In the genomic region with DNA sequence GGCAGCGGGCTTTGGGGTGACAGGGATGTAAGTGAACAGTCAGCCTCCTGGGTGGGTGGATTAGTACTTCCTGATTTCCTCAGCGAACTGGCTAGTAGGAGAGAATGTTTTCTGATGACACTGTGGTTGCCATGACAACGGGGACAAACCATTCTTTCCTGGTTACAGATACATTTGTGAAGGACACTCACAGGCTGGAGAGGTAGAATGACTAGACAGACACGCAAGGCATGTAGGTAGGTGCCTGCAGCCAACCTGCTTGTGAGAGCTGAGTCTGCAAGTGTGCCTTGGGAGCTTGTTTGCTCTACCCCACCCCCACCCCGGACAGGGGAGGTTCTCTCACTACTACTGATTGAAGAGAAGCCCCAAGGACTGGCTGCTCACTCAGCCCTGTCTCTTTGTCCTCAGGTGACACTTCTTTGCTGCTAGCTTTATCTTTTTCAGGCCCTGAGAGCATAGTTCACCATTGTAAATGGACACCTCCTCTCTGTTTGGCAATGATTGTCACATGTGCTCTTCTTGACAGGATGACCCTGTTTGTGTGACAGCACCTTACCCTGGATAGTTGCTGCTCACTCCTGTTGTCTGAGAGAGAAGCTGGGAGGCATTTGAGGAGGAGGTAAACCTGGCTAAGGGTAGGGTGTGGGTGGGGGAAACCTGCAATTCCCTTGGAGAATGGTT, we compare ENCODE assay signal across 16 mouse cellular contexts. TPM values are rescaled to one million over a fixed set of nuclear protein-coding genes. Genes with fewer than 3 reads are reported as not detected.
A peak's percentile ranks its signal among the peaks of the same experiment; 100 is the strongest.
DNase-seq lines count a peak whose midpoint lies in the region; ATAC-seq and TF ChIP-seq lines count a peak whose summit lies in the region.
"Not testable (repeated sequence)": the region's sequence is repeated elsewhere in the genome, so short reads cannot be mapped to it uniquely, and the experiment has no call there.
"Had no signal": no experiment of that assay in that cellular context is flagged by ENCODE, and none has a peak within 500 bp of the region (broad histone marks: within the 10 kb centered on the region; RNA-seq: fewer than 3 reads in every experiment).

Gene Gm5936 (plus strand): TSS at position 355 of the 681 bp plus-strand sequence.

- peak; percentile 89 for ATAC-seq in common myeloid progenitor, adult 5-6 weeks (replicated peaks; ENCODE audit: low read depth, poor library complexity, severe bottlenecking)
- peak; percentile 80 for ATAC-seq in hindbrain, embryonic 15.5 days (ENCODE audit: low FRiP score, low read depth)

- not testable (repeated sequence) for H3K4me3 ChIP-seq in CH12.LX (replicated peaks in 1 of 3; ENCODE audit: low read depth in 2 of 3, low read length in 2 of 3, poor library complexity in 1 of 3); hindbrain, embryonic 15.5 days

- in situ Hi-C loops in CH12.LX (cut with MboI; ENCODE audit: low pct_ligation_motif_present, low pct_unique_long_range_greater_than_20kb, low sequenced_read_pairs) = not testable (repeated sequence)

- TF ChIP-seq CTCF in CH12.LX (conservative IDR thresholded peaks at IDR 0.05 in 1 of 2, IDR thresholded peaks at IDR 0.05 in 1 of 2; ENCODE audit: low read depth in 2 of 2, low read length in 2 of 2) = not testable (repeated sequence)

- not testable (repeated sequence) for H3K4me2 ChIP-seq in CH12.LX (ENCODE audit: insufficient read depth, low read depth, poor library complexity, severe bottlenecking); hindbrain, embryonic 15.5 days

- not testable (repeated sequence) for H3K4me1 ChIP-seq in CH12.LX (ENCODE audit: control insufficient read depth in 1 of 2, insufficient read depth in 2 of 2); hindbrain, embryonic 15.5 days (replicated peaks)

- TF ChIP-seq EP300 in CH12.LX (IDR thresholded peaks at IDR 0.05; ENCODE audit: low read length) = not testable (repeated sequence)

- dilution Hi-C loops in CH12.LX (cut with MboI; ENCODE audit: extremely low pct_ligation_motif_present, extremely low pct_unique_long_range_greater_than_20kb, low sequenced_read_pairs) = not testable (repeated sequence)

- not testable (repeated sequence) for H3K27ac ChIP-seq in CH12.LX (ENCODE audit: insufficient read depth, low read depth); hindbrain, embryonic 15.5 days (replicated peaks)

- 34% methylated on average over 4 of the region's 5 CpGs for WGBS in hindbrain, embryonic 15.5 days

- DNase-seq in CH12.LX (ENCODE audit: extremely low read depth) = peak; percentile 46
- DNase-seq in frontal cortex, postnatal 14 days (ENCODE audit: low spot score in 2 of 2) = peak; percentile 6 to 24
- DNase-seq in kidney, postnatal 14 days = peak; percentile 3
- DNase-seq in left cerebral cortex, postnatal 25 days (ENCODE audit: low spot score in 2 of 2) = peak; percentile 13 to 84
- DNase-seq in lung, postnatal 36 days = peak; percentile 30
- peak; percentile 63 for DNase-seq in right cerebral cortex, adult 18-20 months

- H3K9ac ChIP-seq in CH12.LX (ENCODE audit: insufficient read depth, low read depth); hindbrain, embryonic 15.5 days: not testable (repeated sequence)

- H3K79me2 ChIP-seq in CH12.LX (replicated peaks; ENCODE audit: control insufficient read depth, extremely low read depth, insufficient read depth, poor library complexity, severe bottlenecking) = not testable (repeated sequence)

- intact Hi-C loops in left cerebral cortex, postnatal 25 days (cut with DNase I) = not testable (repeated sequence)

- not testable (repeated sequence) for H3K36me3 ChIP-seq in CH12.LX (replicated peaks in 1 of 2; ENCODE audit: control insufficient read depth in 1 of 2, insufficient read depth in 1 of 2, low read length in 1 of 2); hindbrain, embryonic 15.5 days

- TF ChIP-seq RAD21 in CH12.LX (IDR thresholded peaks at IDR 0.05; ENCODE audit: low read depth, low read length) = not testable (repeated sequence)

- TF ChIP-seq POLR2A in CH12.LX (IDR thresholded peaks at IDR 0.05; ENCODE audit: low read depth, low read length) = not testable (repeated sequence)

- not testable (repeated sequence) for H3K27me3 ChIP-seq in CH12.LX (replicated peaks); hindbrain, embryonic 15.5 days

- not testable (repeated sequence) for H3K9me3 ChIP-seq in CH12.LX (replicated peaks; ENCODE audit: low read length); hindbrain, embryonic 15.5 days

RNA-seq across cellular contexts. Expression of gene Gm5936, which starts in this region (rescaled TPM):
- 0.04 and 0.13 TPM in 2 replicates for total RNA-seq in CH12.LX (2012; rRNA removed)
- total RNA-seq in CH12.LX (2014; rRNA removed) = 0.18 and 0.44 TPM in 2 replicates
- polyA plus RNA-seq in CH12.LX (2012; ENCODE audit: insufficient read length, low read depth) = 0.17 and 0.86 TPM in 2 replicates
- not detected in 2 replicates for total RNA-seq in common myeloid progenitor, adult 5-6 weeks (2017)
- 0.09 TPM in 1 of 2 replicates, not detected in the other for polyA plus RNA-seq in hindbrain, embryonic 15.5 days (2015; fragmentation: Nextera tagmentation; extraction: Ambion mirVana)
- total RNA-seq in left cerebral cortex, postnatal 25 days (2021) = under 1 TPM in 1 of 2 experiments, not detected in 1; 0.25 TPM
- total RNA-seq: gastrocnemius, postnatal 14 days; megakaryocyte-erythroid progenitor cell, adult 5-6 weeks; MEL had no signal
- polyA plus RNA-seq: activated CD4-positive, CD25-positive, alpha-beta regulatory T cell, adult 4 months; heart, embryonic 14.5 days; inflammation-experienced regulatory T-cells, adult 6 months; liver, embryonic 12.5 days; neural tube, embryonic 12.5 days had no signal

Comparison
In these comparisons a context has a peak if more than half of its experiments do, and no peak if none do; other contexts are left out.
1. Peak in DNase-seq in CH12.LX; RNA of the gene not detected or under 1 TPM.
2. Peak in ATAC-seq in common myeloid progenitor, adult 5-6 weeks; RNA of the gene not detected or under 1 TPM.
3. Peak in ATAC-seq in hindbrain, embryonic 15.5 days; RNA of the gene not detected or under 1 TPM.
4. Peak in DNase-seq in left cerebral cortex, postnatal 25 days; RNA of the gene not detected or under 1 TPM.
5. DNase-seq: peak in every context shown above with its lines; median percentile 63 in right cerebral cortex, adult 18-20 months; 48 in left cerebral cortex, postnatal 25 days; 46 in CH12.LX; 30 in lung, postnatal 36 days; 15 in frontal cortex, postnatal 14 days; 3 in kidney, postnatal 14 days.